Mouse (Mus musculus): Measurements from ENCODE around the gene Cyp2c67. TPM values are rescaled to one million over a fixed set of nuclear protein-coding genes. Genes with fewer than 3 reads are reported as not detected.
"Not testable (repeated sequence)": the region's sequence is repeated elsewhere in the genome, so short reads cannot be mapped to it uniquely, and the experiment has no call there.

Cyp2c67 gene
- total RNA-seq (2021), result 2.6 TPM in 1 of 2 replicates, not detected in the other
- long read RNA-seq, transcript Cyp2c67-201 (9 exons, 1,732 nt), result major isoform, 17 of 21 reads
- long read RNA-seq, partial matches to known transcripts, result 2 of 21 reads
- long read RNA-seq, other reads (novel, unspliced or antisense), result 2 of 21 reads

GRCm38 (mm10) chr19:39648938-39649337 lies at the start of gene Cyp2c67:
Cyp2c67 (minus strand) TSS chr19:39649051.
- DNase-seq, result no peak

GRCm38 (mm10) chr19:39665650-39666049 lies 16.8 kb upstream of the Cyp2c67 start:
- DNase-seq, result not testable (repeated sequence)

DNA sequence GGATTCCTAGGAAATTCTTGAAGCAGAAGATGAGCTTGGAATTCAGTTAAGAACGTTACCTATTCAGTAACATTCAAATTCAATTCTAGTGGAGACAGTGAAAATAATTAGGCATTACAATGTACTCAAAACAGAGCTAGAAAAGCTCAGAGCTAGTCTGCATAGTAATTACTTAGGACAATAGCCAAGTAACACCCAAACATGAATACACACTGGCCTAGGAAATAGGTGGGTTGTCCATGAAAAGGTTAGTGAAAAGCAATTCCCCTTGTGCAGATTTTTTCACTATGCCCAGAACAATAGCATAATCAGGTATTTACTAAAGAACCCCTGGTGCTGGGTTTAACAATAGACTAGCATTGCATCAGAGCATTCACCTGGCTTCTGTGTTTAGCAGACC lies 3.5 kb upstream of the Cyp2c67 start:
- DNase-seq, result no peak

DNA sequence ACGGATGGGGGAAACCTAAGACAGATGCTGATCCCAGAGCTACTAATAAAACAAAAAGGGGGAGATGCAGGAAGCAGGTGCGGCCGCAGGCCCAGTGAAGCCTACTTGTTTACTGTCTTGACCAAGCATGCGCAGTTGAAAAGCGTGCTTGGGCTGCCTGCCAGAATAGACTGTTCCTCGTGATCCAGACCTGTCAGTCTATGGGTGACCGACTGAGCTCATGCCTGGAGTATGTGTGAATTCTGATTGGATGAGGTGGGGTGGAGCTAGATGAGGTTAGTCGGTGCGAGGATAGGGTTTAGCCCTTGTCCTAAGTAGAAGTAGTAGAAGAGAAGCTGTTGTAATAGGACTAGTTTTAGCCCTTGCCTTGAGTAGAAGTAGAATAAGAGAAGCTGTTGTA lies 1.3 kb downstream of the Cyp2c67 start:
- no peak for DNase-seq

GRCm38 (mm10) chr19:39644551-39644950 lies 4.3 kb downstream of the Cyp2c67 start:
- not testable (repeated sequence) for DNase-seq

Other genes starting within 250 kb of the Cyp2c67 start
- not detected in 2 replicates for gene Cyp2c38, start 186.0 kb downstream of the Cyp2c67 start, total RNA-seq (2021)
- not detected in 2 replicates for gene Cyp2c39, start 138.2 kb downstream of the Cyp2c67 start, total RNA-seq (2021)
- gene Cyp2c68, start 92.0 kb upstream of the Cyp2c67 start, total RNA-seq (2021), result 3.0 TPM in 1 of 2 replicates, not detected in the other
- 4.9 TPM in 1 of 2 replicates, not detected in the other for gene Cyp2c40, start 163.8 kb upstream of the Cyp2c67 start, total RNA-seq (2021)
- 9.1 TPM in 1 of 2 replicates, not detected in the other for gene Cyp2c69, start 237.7 kb upstream of the Cyp2c67 start, total RNA-seq (2021)

Data from adrenal gland, postnatal 25 days (tissue).